Mouse (Mus musculus) midbrain, postnatal 0 days (tissue): ENCODE measurements around the gene Cux1. TPM values are rescaled to one million over a fixed set of nuclear protein-coding genes. Genes with fewer than 3 reads are reported as not detected.

ENCODE experiments used
- ATAC-seq: fragments of 200-750 bp; cut with Nextera tagmentation; 2 replicates; pipeline ENCODE4 v1.8.0; 2017; ENCODE audit warnings: moderate number of reproducible peaks, mild to moderate bottlenecking, moderate TSS enrichment, moderate library complexity; ENCODE audit not compliant: low FRiP score
- DNase-seq: peaks from one replicate; pipeline ENCODE4 v3.0.0-alpha.2; 2015; ENCODE audit warnings: low spot score
- H3K27ac ChIP-seq: fragments of 300-500 bp; sonication (generic); 2 replicates; pipeline ENCODE4 v1.5.1; 2014; ENCODE audit warnings: low read depth, mild to moderate bottlenecking, low read length, mixed read lengths
- H3K27me3 ChIP-seq: fragments of 300-500 bp; sonication (generic); 2 replicates; pipeline ENCODE4 v1.6.1; 2014; ENCODE audit warnings: low read length, control low read depth, mixed read lengths; ENCODE audit not compliant: insufficient read depth
- H3K36me3 ChIP-seq: fragments of 300-500 bp; sonication (generic); 2 replicates; pipeline ENCODE4 v1.6.1; 2014; ENCODE audit warnings: low read length, control low read depth, mixed read lengths; ENCODE audit not compliant: insufficient read depth
- H3K4me1 ChIP-seq: fragments of 300-500 bp; sonication (generic); 2 replicates; pipeline ENCODE4 v1.6.1; 2014; ENCODE audit warnings: mild to moderate bottlenecking, control low read depth, antibody characterized with exemption, low read length, mixed read lengths; ENCODE audit not compliant: insufficient read depth
- H3K4me2 ChIP-seq: fragments of 300-500 bp; sonication (generic); 2 replicates; pipeline ENCODE4 v1.6.1; 2014; ENCODE audit warnings: low read depth, mild to moderate bottlenecking, low read length, mixed read lengths; ENCODE audit not compliant: poor library complexity, severe bottlenecking
- H3K4me3 ChIP-seq: fragments of 300-500 bp; sonication (generic); 2 replicates; pipeline ENCODE4 v1.5.1; 2014; ENCODE audit warnings: low read depth, mild to moderate bottlenecking, low read length, moderate library complexity
- H3K9ac ChIP-seq: fragments of 300-500 bp; sonication (generic); replicated peaks from 2 replicates; pipeline ENCODE4 v1.6.1; 2014; ENCODE audit warnings: mild to moderate bottlenecking, low read length, moderate library complexity, mixed read lengths; ENCODE audit not compliant: poor library complexity, severe bottlenecking
- H3K9me3 ChIP-seq: fragments of 300-500 bp; sonication (generic); 2 replicates; pipeline ENCODE4 v1.6.1; 2016; ENCODE audit warnings: low read length, control low read depth
- CTCF ChIP-seq: IDR thresholded peaks from 2 replicates; pipeline ENCODE4 v1.5.1; 2016; ENCODE audit warnings: antibody characterized with exemption, mild to moderate bottlenecking
- WGBS: fragments of 180-500 bp; shearing (Covaris S2); extraction: QIAGEN DNeasy Blood & Tissue Kit; methylation state at CpG from one replicate; pipeline ENCODE4 v1.1.7; 2014; 5-methylcytosine and 5-hydroxymethylcytosine counted together
- polyA plus RNA-seq: library from polyadenylated mRNA; unstranded; fragments of >200 nt; fragmentation: Nextera tagmentation; extraction: Ambion mirVana; gene quantifications from 2 replicates; pipeline ENCODE4 v1.2.1, GENCODE M21; 2015
- total RNA-seq: library from RNA; depleted of rRNA; stranded (reverse); fragments of >200 nt; gene quantifications from 2 replicates; pipeline ENCODE4 v1.2.3, GENCODE M21; 2014

Gene Cux1
- total and polyA plus RNA-seq, 2 experiments from 2014 or later: 97.9 to 133 TPM

DNA sequence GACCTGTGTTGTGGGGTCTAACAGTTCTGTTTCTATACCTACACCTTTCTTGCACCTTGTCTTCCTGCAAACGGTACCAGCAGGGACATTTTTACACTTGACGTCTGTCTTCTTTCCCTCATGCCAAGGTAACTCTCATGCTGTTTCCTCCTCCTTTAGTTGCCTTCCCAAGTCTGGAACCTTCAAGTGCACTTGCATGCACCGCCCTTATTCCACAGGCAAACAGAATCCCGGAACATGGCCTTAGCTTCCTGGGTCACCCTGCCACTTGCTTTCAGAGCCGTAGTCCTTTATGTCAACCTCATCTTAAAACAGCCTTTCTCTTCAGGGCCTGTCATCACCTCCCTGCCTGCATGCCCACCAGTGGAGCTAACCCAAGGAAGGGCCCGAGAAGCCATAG is 15.7 kb downstream of the Cux1 start:
- H3K4me3 ChIP-seq: no peak overlapping the region
- WGBS: 74% methylated on average over 6 of the region's 6 CpGs
- no peaks in the 10 kb centered on the region for H3K27me3 ChIP-seq
- peaks cover 5% of the 10 kb centered on the region; the same call in 1 of the 2 replicates for H3K4me1 ChIP-seq
- DNase-seq: no peak
- H3K9ac ChIP-seq: no peak overlapping the region
- H3K27ac ChIP-seq: no peak overlapping the region
- TF ChIP-seq CTCF: no peak
- no peak for ATAC-seq
- no peaks in the 10 kb centered on the region for H3K9me3 ChIP-seq
- no peaks in the 10 kb centered on the region for H3K36me3 ChIP-seq
- no peak overlapping the region for H3K4me2 ChIP-seq

DNA sequence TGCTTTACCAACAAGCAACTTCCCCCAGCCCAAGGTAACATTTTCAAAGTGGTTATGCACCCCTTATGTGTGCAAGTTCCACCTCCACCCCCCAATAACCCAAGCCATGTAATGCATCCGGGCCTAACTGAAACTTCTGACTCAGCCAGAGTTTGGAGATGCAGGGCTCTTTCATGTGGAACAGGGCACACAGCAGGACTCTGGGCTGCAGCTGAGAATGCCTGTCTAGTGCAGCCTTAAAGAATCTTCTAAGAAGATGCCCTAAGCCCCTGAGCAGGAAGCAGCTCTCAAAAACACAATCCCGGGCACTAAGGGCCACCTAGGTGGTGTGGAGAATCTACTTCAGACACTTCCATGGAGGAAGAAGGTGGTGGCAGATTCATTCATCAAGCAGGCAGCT is 16.6 kb downstream of the Cux1 start:
- Histone ChIP-seq H3K27ac (no peak overlapping the region), H3K4me2 (no peak overlapping the region), H3K27me3 (no peaks in the 10 kb centered on the region), H3K4me1 (0 out of 2 replicates have a peak, but pooled peaks cover 5% of the 10 kb centered on the region), H3K9me3 (no peaks in the 10 kb centered on the region), H3K4me3 (no peak overlapping the region), H3K36me3 (no peaks in the 10 kb centered on the region), H3K9ac (no peak overlapping the region)
- WGBS: 5% methylated on average over 2 of the region's 2 CpGs
- TF ChIP-seq CTCF: no peak
- no peak for ATAC-seq
- no peak for DNase-seq

GRCm38 (mm10) chr5:136548776-136549175 is 18.5 kb downstream of the Cux1 start:
- no peak overlapping the region for H3K9ac ChIP-seq
- WGBS: 43% methylated on average over 2 of the region's 2 CpGs
- no peaks in the 10 kb centered on the region for H3K9me3 ChIP-seq
- H3K4me3 ChIP-seq: no peak overlapping the region
- DNase-seq (peak; percentile 13), ATAC-seq (no peak)
- no peak overlapping the region for H3K4me2 ChIP-seq
- H3K27me3 ChIP-seq: no peaks in the 10 kb centered on the region
- H3K27ac ChIP-seq: no peak overlapping the region
- no peaks in the 10 kb centered on the region for H3K36me3 ChIP-seq
- TF ChIP-seq CTCF: no peak
- H3K4me1 ChIP-seq: 0 out of 2 replicates have a peak, but pooled peaks cover 5% of the 10 kb centered on the region

DNA sequence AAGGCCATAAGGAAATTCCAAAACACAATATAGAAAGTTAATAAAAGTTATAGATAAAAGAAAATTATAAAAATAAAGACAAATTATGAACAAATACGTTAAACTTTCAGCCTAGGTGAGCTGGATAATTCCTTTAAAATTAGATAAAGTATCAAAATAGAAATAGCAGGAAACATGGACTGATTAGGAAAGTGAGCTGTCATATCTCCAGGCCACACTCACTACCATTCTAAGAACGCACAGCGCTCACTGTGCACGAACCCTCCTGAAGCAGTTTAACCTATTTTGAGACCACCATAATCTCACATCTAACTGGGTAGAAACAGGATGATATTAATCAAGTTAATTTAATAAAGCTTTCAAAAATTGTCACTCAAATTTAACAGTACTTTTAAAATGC is 22.2 kb downstream of the Cux1 start:
- no peaks in the 10 kb centered on the region for H3K36me3 ChIP-seq
- H3K9ac ChIP-seq: no peak overlapping the region
- no peak overlapping the region for H3K4me2 ChIP-seq
- DNase-seq (no peak), ATAC-seq (no peak)
- TF ChIP-seq CTCF: no peak
- H3K9me3 ChIP-seq: no peaks in the 10 kb centered on the region
- no peak overlapping the region for H3K27ac ChIP-seq
- no peak overlapping the region for H3K4me3 ChIP-seq
- H3K27me3 ChIP-seq: no peaks in the 10 kb centered on the region
- H3K4me1 ChIP-seq: no peaks in the 10 kb centered on the region
- 91% methylated on average over 4 of the region's 4 CpGs for WGBS

- ATAC-seq (no peak), DNase-seq (no peak)
- H3K36me3 ChIP-seq: no peaks in the 10 kb centered on the region
Measured at GRCm38 (mm10) chr5:136543171-136543570, 24.1 kb downstream of the Cux1 start.

GRCm38 (mm10) chr5:136540952-136541351 is 26.3 kb downstream of the Cux1 start:
- Histone ChIP-seq H3K9ac (no peak overlapping the region), H3K4me2 (no peak overlapping the region), H3K27me3 (no peaks in the 10 kb centered on the region), H3K36me3 (no peaks in the 10 kb centered on the region), H3K4me1 (no peaks in the 10 kb centered on the region), H3K27ac (no peak overlapping the region), H3K9me3 (no peaks in the 10 kb centered on the region), H3K4me3 (no peak overlapping the region)
- peak; percentile 62 for DNase-seq
- no peak for TF ChIP-seq CTCF
- no peak for ATAC-seq

More at GRCm38 (mm10) chr5:136543171-136543570, 24.1 kb downstream of the Cux1 start:
- Histone ChIP-seq H3K27ac (no peak overlapping the region), H3K4me1 (no peaks in the 10 kb centered on the region), H3K4me3 (no peak overlapping the region), H3K9me3 (no peaks in the 10 kb centered on the region), H3K9ac (no peak overlapping the region), H3K27me3 (no peaks in the 10 kb centered on the region), H3K4me2 (no peak overlapping the region)
- no peak for TF ChIP-seq CTCF
